Mouse (Mus musculus): Measurements from ENCODE around the gene Gm12166. TPM values are rescaled to one million over a fixed set of nuclear protein-coding genes. Genes with fewer than 3 reads are reported as not detected.

Gm12166 gene
- polyA plus RNA-seq, 1 experiment from 2014 or later: 3.4 TPM

- no peak overlapping the region for H3K4me2 ChIP-seq (replicated peaks; ENCODE audit: low read depth, low read length)
- H3K9me3 ChIP-seq (ENCODE audit: low read length): no peaks in the 10 kb centered on the region
- peaks cover 44% of the 10 kb centered on the region for H3K4me1 ChIP-seq (ENCODE audit: insufficient read depth, low read length)
- peak overlapping the region; percentile 21; the same call in 1 of the 2 replicates for H3K27ac ChIP-seq (ENCODE audit: low read length)
- peaks cover 17% of the 10 kb centered on the region for H3K36me3 ChIP-seq (ENCODE audit: insufficient read depth, low read length)
- H3K4me3 ChIP-seq (ENCODE audit: low read length): no peak overlapping the region
- no peaks in the 10 kb centered on the region for H3K27me3 ChIP-seq (ENCODE audit: insufficient read depth, low read length)
- no peak for ATAC-seq (ENCODE audit: low FRiP score, low TSS enrichment)
- WGBS: 78% methylated on average over 17 of the region's 17 CpGs
- H3K9ac ChIP-seq (replicated peaks; ENCODE audit: low read length): no peak overlapping the region
Measured at GRCm38 (mm10) chr11:46073850-46074688, 21.9 kb upstream of the Gm12166 start.

GRCm38 (mm10) chr11:46073061-46073849, 21.1 kb upstream of the Gm12166 start:
- Histone ChIP-seq H3K4me1 (ENCODE audit: insufficient read depth, low read length) (peaks cover 50% of the 10 kb centered on the region), H3K9ac (replicated peaks; ENCODE audit: low read length) (no peak overlapping the region), H3K27ac (ENCODE audit: low read length) (peak overlapping the region; percentile 21; the same call in 1 of the 2 replicates), H3K4me2 (replicated peaks; ENCODE audit: low read depth, low read length) (no peak overlapping the region), H3K27me3 (ENCODE audit: insufficient read depth, low read length) (no peaks in the 10 kb centered on the region), H3K9me3 (ENCODE audit: low read length) (no peaks in the 10 kb centered on the region), H3K4me3 (ENCODE audit: low read length) (no peak overlapping the region), H3K36me3 (ENCODE audit: insufficient read depth, low read length) (peaks cover 12% of the 10 kb centered on the region)
- WGBS: 33% methylated on average over 15 of the region's 15 CpGs
- ATAC-seq (ENCODE audit: low FRiP score, low TSS enrichment): peak; percentile 40; the same call in 1 of the 2 replicates

- H3K4me3 ChIP-seq (ENCODE audit: low read length): no peak overlapping the region
- no peaks in the 10 kb centered on the region for H3K9me3 ChIP-seq (ENCODE audit: low read length)
- peak overlapping the region; percentile 21; the same call in 1 of the 2 replicates for H3K27ac ChIP-seq (ENCODE audit: low read length)
- no peaks in the 10 kb centered on the region for H3K27me3 ChIP-seq (ENCODE audit: insufficient read depth, low read length)
- H3K4me1 ChIP-seq (ENCODE audit: insufficient read depth, low read length): peaks cover 50% of the 10 kb centered on the region
- H3K9ac ChIP-seq (replicated peaks; ENCODE audit: low read length): no peak overlapping the region
- no peak overlapping the region for H3K4me2 ChIP-seq (replicated peaks; ENCODE audit: low read depth, low read length)
- peaks cover 7% of the 10 kb centered on the region; the same call in 1 of the 2 replicates for H3K36me3 ChIP-seq (ENCODE audit: insufficient read depth, low read length)
- no peak for ATAC-seq (ENCODE audit: low FRiP score, low TSS enrichment)
- 55% methylated on average over 8 of the region's 8 CpGs for WGBS
Measured at GRCm38 (mm10) chr11:46072466-46073060, 20.4 kb upstream of the Gm12166 start.

- Histone ChIP-seq H3K4me1 (ENCODE audit: insufficient read depth, low read length) (peaks cover 50% of the 10 kb centered on the region), H3K4me2 (replicated peaks; ENCODE audit: low read depth, low read length) (no peak overlapping the region), H3K36me3 (ENCODE audit: insufficient read depth, low read length) (0 out of 2 replicates have a peak, but pooled peaks cover 4% of the 10 kb centered on the region), H3K4me3 (ENCODE audit: low read length) (no peak overlapping the region), H3K9ac (replicated peaks; ENCODE audit: low read length) (no peak overlapping the region), H3K27me3 (ENCODE audit: insufficient read depth, low read length) (no peaks in the 10 kb centered on the region), H3K9me3 (ENCODE audit: low read length) (no peaks in the 10 kb centered on the region), H3K27ac (ENCODE audit: low read length) (no peak overlapping the region)
- 70% methylated on average over 8 of the region's 8 CpGs for WGBS
- ATAC-seq (ENCODE audit: low FRiP score, low TSS enrichment): no peak
Measured at GRCm38 (mm10) chr11:46070789-46071188, 18.7 kb upstream of the Gm12166 start.

- no peak overlapping the region for H3K4me3 ChIP-seq (ENCODE audit: low read length)
- H3K36me3 ChIP-seq (ENCODE audit: insufficient read depth, low read length): 0 out of 2 replicates have a peak, but pooled peaks cover 4% of the 10 kb centered on the region
- H3K9me3 ChIP-seq (ENCODE audit: low read length): no peaks in the 10 kb centered on the region
- H3K9ac ChIP-seq (replicated peaks; ENCODE audit: low read length): no peak overlapping the region
- peaks cover 55% of the 10 kb centered on the region for H3K4me1 ChIP-seq (ENCODE audit: insufficient read depth, low read length)
- H3K27ac ChIP-seq (ENCODE audit: low read length): peak overlapping the region; percentile 93
- no peak for ATAC-seq (ENCODE audit: low FRiP score, low TSS enrichment)
- H3K4me2 ChIP-seq (replicated peaks; ENCODE audit: low read depth, low read length): no peak overlapping the region
- no peaks in the 10 kb centered on the region for H3K27me3 ChIP-seq (ENCODE audit: insufficient read depth, low read length)
- WGBS: 71% methylated on average over 4 of the region's 4 CpGs
Measured at GRCm38 (mm10) chr11:46070161-46070560, 18.0 kb upstream of the Gm12166 start.

- peak overlapping the region; percentile 16; the same call in 1 of the 2 replicates for H3K4me2 ChIP-seq (replicated peaks; ENCODE audit: low read depth, low read length)
- no peaks in the 10 kb centered on the region for H3K9me3 ChIP-seq (ENCODE audit: low read length)
- no peak overlapping the region for H3K4me3 ChIP-seq (ENCODE audit: low read length)
- H3K27me3 ChIP-seq (ENCODE audit: insufficient read depth, low read length): no peaks in the 10 kb centered on the region
- H3K9ac ChIP-seq (replicated peaks; ENCODE audit: low read length): no peak overlapping the region
- H3K4me1 ChIP-seq (ENCODE audit: insufficient read depth, low read length): peaks cover 61% of the 10 kb centered on the region
- 24% methylated on average over 17 of the region's 17 CpGs for WGBS
- H3K36me3 ChIP-seq (ENCODE audit: insufficient read depth, low read length): 0 out of 2 replicates have a peak, but pooled peaks cover 4% of the 10 kb centered on the region
- peak; percentile 20; the same call in 1 of the 2 replicates for ATAC-seq (ENCODE audit: low FRiP score, low TSS enrichment)
- peak overlapping the region; percentile 93 for H3K27ac ChIP-seq (ENCODE audit: low read length)
Measured at GRCm38 (mm10) chr11:46069408-46070003, 17.4 kb upstream of the Gm12166 start.

- no peaks in the 10 kb centered on the region for H3K9me3 ChIP-seq (ENCODE audit: low read length)
- no peak overlapping the region for H3K4me3 ChIP-seq (ENCODE audit: low read length)
- H3K27me3 ChIP-seq (ENCODE audit: insufficient read depth, low read length): no peaks in the 10 kb centered on the region
- peak overlapping the region; percentile 93 for H3K27ac ChIP-seq (ENCODE audit: low read length)
- 0 out of 2 replicates have a peak overlapping the region, but pooled peaks have one; percentile 7 for H3K4me2 ChIP-seq (replicated peaks; ENCODE audit: low read depth, low read length)
- 0 out of 2 replicates have a peak, but pooled peaks cover 4% of the 10 kb centered on the region for H3K36me3 ChIP-seq (ENCODE audit: insufficient read depth, low read length)
- peaks cover 61% of the 10 kb centered on the region for H3K4me1 ChIP-seq (ENCODE audit: insufficient read depth, low read length)
- 0 out of 2 replicates have a peak, but pooled peaks have one; percentile 21 for ATAC-seq (ENCODE audit: low FRiP score, low TSS enrichment)
- H3K9ac ChIP-seq (replicated peaks; ENCODE audit: low read length): peak overlapping the region; percentile 46
- 17% methylated on average over 12 of the region's 12 CpGs for WGBS
Measured at GRCm38 (mm10) chr11:46068756-46069407, 16.8 kb upstream of the Gm12166 start.

- Histone ChIP-seq H3K36me3 (ENCODE audit: insufficient read depth, low read length) (0 out of 2 replicates have a peak, but pooled peaks cover 4% of the 10 kb centered on the region), H3K9me3 (ENCODE audit: low read length) (no peaks in the 10 kb centered on the region), H3K27me3 (ENCODE audit: insufficient read depth, low read length) (no peaks in the 10 kb centered on the region), H3K27ac (ENCODE audit: low read length) (0 out of 2 replicates have a peak overlapping the region, but pooled peaks have one; percentile 19), H3K4me3 (ENCODE audit: low read length) (no peak overlapping the region), H3K9ac (replicated peaks; ENCODE audit: low read length) (no peak overlapping the region), H3K4me1 (ENCODE audit: insufficient read depth, low read length) (peaks cover 57% of the 10 kb centered on the region), H3K4me2 (replicated peaks; ENCODE audit: low read depth, low read length) (no peak overlapping the region)
- ATAC-seq (ENCODE audit: low FRiP score, low TSS enrichment): no peak
- WGBS: 83% methylated on average over 10 of the region's 10 CpGs
Measured at GRCm38 (mm10) chr11:46067371-46068060, 15.4 kb upstream of the Gm12166 start.
